Mouse (Mus musculus): Measurements from ENCODE around the gene Cd81. TPM values are rescaled to one million over a fixed set of nuclear protein-coding genes. Genes with fewer than 3 reads are reported as not detected.

The Cd81 gene
- polyA plus RNA-seq, 1 experiment from 2014 or later = 228 TPM

- no peaks in the 10 kb centered on the region for H3K9me3 ChIP-seq
- H3K4me2 ChIP-seq (replicated peaks) = no peak overlapping the region
- H3K36me3 ChIP-seq = no peaks in the 10 kb centered on the region
- 0 out of 2 replicates have a peak, but pooled peaks cover 3% of the 10 kb centered on the region for H3K4me1 ChIP-seq
- no peak overlapping the region for H3K4me3 ChIP-seq
- no peak overlapping the region for H3K9ac ChIP-seq (replicated peaks)
- H3K27ac ChIP-seq (replicated peaks) = no peak overlapping the region
- 42% methylated on average over 4 of the region's 4 CpGs for WGBS
- no peaks in the 10 kb centered on the region for H3K27me3 ChIP-seq
- no peak for ATAC-seq (ENCODE audit: low FRiP score, low read depth)
Observed at GRCm38 (mm10) chr7:143087070-143087579, 34.6 kb downstream of the Cd81 start.

GRCm38 (mm10) chr7:143093847-143094246 lies 41.3 kb downstream of the Cd81 start:
- ATAC-seq (ENCODE audit: low FRiP score, low read depth) = no peak
- Histone ChIP-seq H3K27ac (replicated peaks) (no peak overlapping the region), H3K36me3 (no peaks in the 10 kb centered on the region), H3K27me3 (peaks cover 6% of the 10 kb centered on the region; the same call in 1 of the 2 replicates), H3K4me2 (replicated peaks) (no peak overlapping the region), H3K4me1 (no peaks in the 10 kb centered on the region), H3K4me3 (no peak overlapping the region), H3K9me3 (no peaks in the 10 kb centered on the region), H3K9ac (replicated peaks) (no peak overlapping the region)
- WGBS = 77% methylated on average over 3 of the region's 3 CpGs

- no peak within 1 kb of the TSS for H3K9ac ChIP-seq (replicated peaks)
- no peak within 1 kb of the TSS for H3K4me2 ChIP-seq (replicated peaks)
- no peaks in the 10 kb centered on the region for H3K36me3 ChIP-seq
- 48% methylated on average over 10 of the region's 10 CpGs for WGBS
- H3K9me3 ChIP-seq = no peaks in the 10 kb centered on the region
- peaks cover 6% of the 10 kb centered on the region; the same call in 1 of the 2 replicates for H3K27me3 ChIP-seq
- ATAC-seq (ENCODE audit: low FRiP score, low read depth) = no peak
- no peak within 1 kb of the TSS for H3K27ac ChIP-seq (replicated peaks)
- H3K4me3 ChIP-seq = no peak within 1 kb of the TSS
- H3K4me1 ChIP-seq = no peaks in the 10 kb centered on the region
Observed at GRCm38 (mm10) chr7:143094592-143095553, 42.3 kb downstream of the Cd81 start, which contains the start of gene Trpm5. Gene Trpm5 (minus strand): TSS chr7:143094642.

- Histone ChIP-seq H3K4me1 (no peaks in the 10 kb centered on the region), H3K27me3 (peaks cover 11% of the 10 kb centered on the region; the same call in 1 of the 2 replicates), H3K4me2 (replicated peaks) (no peak overlapping the region), H3K9me3 (no peaks in the 10 kb centered on the region), H3K36me3 (no peaks in the 10 kb centered on the region), H3K27ac (replicated peaks) (no peak overlapping the region), H3K4me3 (no peak overlapping the region), H3K9ac (replicated peaks) (no peak overlapping the region)
- no peak for ATAC-seq (ENCODE audit: low FRiP score, low read depth)
- 64% methylated on average over 1 of the region's 1 CpGs for WGBS
Observed at GRCm38 (mm10) chr7:143095554-143095907, 43.0 kb downstream of the Cd81 start.

- no peak for ATAC-seq (ENCODE audit: low FRiP score, low read depth)
- Histone ChIP-seq H3K4me1 (no peaks in the 10 kb centered on the region), H3K36me3 (no peaks in the 10 kb centered on the region), H3K4me3 (no peak overlapping the region), H3K9me3 (no peaks in the 10 kb centered on the region), H3K27ac (replicated peaks) (no peak overlapping the region), H3K4me2 (replicated peaks) (no peak overlapping the region), H3K27me3 (peaks cover 21% of the 10 kb centered on the region), H3K9ac (replicated peaks) (no peak overlapping the region)
- WGBS = 72% methylated on average over 4 of the region's 4 CpGs
Observed at GRCm38 (mm10) chr7:143100759-143101158, 48.2 kb downstream of the Cd81 start.

- no peak for ATAC-seq (ENCODE audit: low FRiP score, low read depth)
- Histone ChIP-seq H3K9me3 (no peaks in the 10 kb centered on the region), H3K4me1 (peaks cover 8% of the 10 kb centered on the region), H3K27me3 (peaks cover 57% of the 10 kb centered on the region), H3K27ac (replicated peaks) (no peak overlapping the region), H3K36me3 (no peaks in the 10 kb centered on the region), H3K4me3 (no peak overlapping the region), H3K4me2 (replicated peaks) (no peak overlapping the region), H3K9ac (replicated peaks) (no peak overlapping the region)
- 74% methylated on average over 11 of the region's 11 CpGs for WGBS
Observed at GRCm38 (mm10) chr7:143105258-143105897, 52.8 kb downstream of the Cd81 start.

- H3K27me3 ChIP-seq = peaks cover 57% of the 10 kb centered on the region
- H3K9ac ChIP-seq (replicated peaks) = 0 out of 2 replicates have a peak within 1 kb of the TSS, but pooled peaks have one; percentile 20
- no peaks in the 10 kb centered on the region for H3K9me3 ChIP-seq
- no peak for ATAC-seq (ENCODE audit: low FRiP score, low read depth)
- H3K4me3 ChIP-seq = peak within 1 kb of the TSS; percentile 27
- H3K4me2 ChIP-seq (replicated peaks) = peak within 1 kb of the TSS; percentile 44
- H3K36me3 ChIP-seq = no peaks in the 10 kb centered on the region
- no peak within 1 kb of the TSS for H3K27ac ChIP-seq (replicated peaks)
- WGBS = 66% methylated on average over 4 of the region's 4 CpGs
- peaks cover 8% of the 10 kb centered on the region for H3K4me1 ChIP-seq
Observed at GRCm38 (mm10) chr7:143106062-143106461, 53.5 kb downstream of the Cd81 start, which contains the start of gene Kcnq1. Gene Kcnq1 (plus strand): TSS chr7:143106362.

- Histone ChIP-seq H3K4me1 (peaks cover 8% of the 10 kb centered on the region), H3K27me3 (peaks cover 61% of the 10 kb centered on the region), H3K9ac (replicated peaks) (0 out of 2 replicates have a peak overlapping the region, but pooled peaks have one; percentile 20), H3K9me3 (no peaks in the 10 kb centered on the region), H3K27ac (replicated peaks) (no peak overlapping the region), H3K4me3 (peak overlapping the region; percentile 27), H3K4me2 (replicated peaks) (peak overlapping the region; percentile 44), H3K36me3 (no peaks in the 10 kb centered on the region)
- 7% methylated on average over 48 of the region's 57 CpGs for WGBS
- ATAC-seq (ENCODE audit: low FRiP score, low read depth) = no peak
Observed at GRCm38 (mm10) chr7:143106672-143107465, 54.3 kb downstream of the Cd81 start.

GRCm38 (mm10) chr7:143108200-143108599 lies 55.7 kb downstream of the Cd81 start:
- Histone ChIP-seq H3K27me3 (peaks cover 62% of the 10 kb centered on the region), H3K27ac (replicated peaks) (no peak overlapping the region), H3K9ac (replicated peaks) (no peak overlapping the region), H3K4me2 (replicated peaks) (no peak overlapping the region), H3K4me1 (peaks cover 8% of the 10 kb centered on the region), H3K9me3 (no peaks in the 10 kb centered on the region), H3K4me3 (no peak overlapping the region), H3K36me3 (no peaks in the 10 kb centered on the region)
- WGBS = 45% methylated on average over 5 of the region's 5 CpGs
- ATAC-seq (ENCODE audit: low FRiP score, low read depth) = no peak

- Histone ChIP-seq H3K27ac (replicated peaks) (no peak overlapping the region), H3K9me3 (no peaks in the 10 kb centered on the region), H3K36me3 (no peaks in the 10 kb centered on the region), H3K4me1 (peaks cover 8% of the 10 kb centered on the region), H3K27me3 (peaks cover 57% of the 10 kb centered on the region), H3K9ac (replicated peaks) (no peak overlapping the region), H3K4me3 (no peak overlapping the region), H3K4me2 (replicated peaks) (no peak overlapping the region)
- no peak for ATAC-seq (ENCODE audit: low FRiP score, low read depth)
- 27% methylated on average over 3 of the region's 3 CpGs for WGBS
Observed at GRCm38 (mm10) chr7:143108996-143109660, 56.6 kb downstream of the Cd81 start.

GRCm38 (mm10) chr7:143109696-143110095 lies 57.2 kb downstream of the Cd81 start:
- Histone ChIP-seq H3K27ac (replicated peaks) (no peak overlapping the region), H3K36me3 (no peaks in the 10 kb centered on the region), H3K9me3 (0 out of 2 replicates have a peak, but pooled peaks cover under 1% of the 10 kb centered on the region), H3K9ac (replicated peaks) (no peak overlapping the region), H3K4me2 (replicated peaks) (no peak overlapping the region), H3K4me1 (peaks cover 8% of the 10 kb centered on the region), H3K27me3 (peaks cover 55% of the 10 kb centered on the region), H3K4me3 (no peak overlapping the region)
- ATAC-seq (ENCODE audit: low FRiP score, low read depth) = no peak
- WGBS = 58% methylated on average over 3 of the region's 3 CpGs

All from midbrain, embryonic 12.5 days (tissue).